Mouse (Mus musculus): ENCODE measurements around the gene Gatad2b. TPM values are rescaled to one million over a fixed set of nuclear protein-coding genes. Genes with fewer than 3 reads are reported as not detected.
"Not testable (repeated sequence)": the region's sequence is repeated elsewhere in the genome, so short reads cannot be mapped to it uniquely, and the experiment has no call there.

Gene Gatad2b
- polyA plus RNA-seq, 1 experiment from 2014 or later = 16.5 TPM

DNA sequence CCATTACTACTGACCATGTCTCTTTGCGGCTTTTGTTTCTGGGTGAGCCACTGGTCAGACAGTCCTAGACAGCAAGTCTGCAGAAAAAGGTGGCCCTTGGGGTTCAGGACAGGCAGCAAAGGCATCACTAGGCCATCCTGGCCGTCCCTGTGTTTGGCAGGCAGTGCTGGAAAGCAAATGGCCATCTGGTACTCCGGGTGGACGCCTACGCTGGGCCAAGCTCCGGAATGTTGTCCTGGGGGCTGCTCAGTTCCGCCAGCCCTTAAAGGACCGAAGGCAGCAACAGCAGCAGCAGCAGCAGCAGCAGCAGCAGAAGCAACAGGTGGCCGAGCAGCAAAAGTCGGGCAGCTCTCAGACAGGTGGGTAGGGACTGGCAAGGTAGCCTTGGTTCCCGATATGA lies 17.7 kb upstream of the Gatad2b start:
- no peaks in the 10 kb centered on the region for H3K27me3 ChIP-seq (replicated peaks; ENCODE audit: control insufficient read depth, insufficient read depth, low read length)
- ATAC-seq = no peak
- peaks cover 11% of the 10 kb centered on the region for H3K36me3 ChIP-seq (ENCODE audit: control insufficient read depth, insufficient read depth)
- H3K4me1 ChIP-seq (replicated peaks; ENCODE audit: control insufficient read depth, insufficient read depth, low read length) = no peaks in the 10 kb centered on the region
- WGBS = 92% methylated on average over 11 of the region's 11 CpGs
- H3K4me3 ChIP-seq (replicated peaks; ENCODE audit: low read length) = no peak overlapping the region
- H3K4me2 ChIP-seq (ENCODE audit: low read length) = no peak overlapping the region
- no peaks in the 10 kb centered on the region for H3K9me3 ChIP-seq (ENCODE audit: control insufficient read depth, low read length)
- H3K9ac ChIP-seq (replicated peaks; ENCODE audit: low read depth, low read length) = no peak overlapping the region
- H3K27ac ChIP-seq (ENCODE audit: low read length) = no peak overlapping the region

DNA sequence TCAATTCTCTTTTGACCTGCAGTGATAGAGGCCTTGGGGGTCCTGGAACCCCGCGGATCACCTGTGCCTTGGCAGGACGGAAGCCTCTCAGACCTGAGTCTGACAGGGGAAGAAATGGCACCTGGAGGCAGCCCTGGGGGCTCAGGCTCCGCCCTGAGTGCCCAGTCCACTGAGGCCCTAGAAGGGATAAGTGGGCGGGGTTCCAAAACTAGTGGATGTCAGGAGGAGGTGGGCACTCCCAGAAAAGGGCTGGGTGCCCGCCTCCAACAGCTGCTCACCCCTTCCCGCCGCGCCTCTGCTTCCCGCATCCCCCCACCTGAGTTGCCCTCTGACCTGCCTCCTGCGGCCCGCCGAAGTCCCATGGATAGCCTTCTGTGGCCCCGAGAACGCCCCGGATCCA lies 16.1 kb upstream of the Gatad2b start:
- no peaks in the 10 kb centered on the region for H3K9me3 ChIP-seq (ENCODE audit: control insufficient read depth, low read length)
- no peak overlapping the region for H3K4me3 ChIP-seq (replicated peaks; ENCODE audit: low read length)
- H3K4me1 ChIP-seq (replicated peaks; ENCODE audit: control insufficient read depth, insufficient read depth, low read length) = no peaks in the 10 kb centered on the region
- no peak overlapping the region for H3K27ac ChIP-seq (ENCODE audit: low read length)
- H3K4me2 ChIP-seq (ENCODE audit: low read length) = no peak overlapping the region
- peaks cover 11% of the 10 kb centered on the region for H3K36me3 ChIP-seq (ENCODE audit: control insufficient read depth, insufficient read depth)
- no peak for ATAC-seq
- WGBS = 36% methylated on average over 15 of the region's 16 CpGs
- no peak overlapping the region for H3K9ac ChIP-seq (replicated peaks; ENCODE audit: low read depth, low read length)
- H3K27me3 ChIP-seq (replicated peaks; ENCODE audit: control insufficient read depth, insufficient read depth, low read length) = no peaks in the 10 kb centered on the region

DNA sequence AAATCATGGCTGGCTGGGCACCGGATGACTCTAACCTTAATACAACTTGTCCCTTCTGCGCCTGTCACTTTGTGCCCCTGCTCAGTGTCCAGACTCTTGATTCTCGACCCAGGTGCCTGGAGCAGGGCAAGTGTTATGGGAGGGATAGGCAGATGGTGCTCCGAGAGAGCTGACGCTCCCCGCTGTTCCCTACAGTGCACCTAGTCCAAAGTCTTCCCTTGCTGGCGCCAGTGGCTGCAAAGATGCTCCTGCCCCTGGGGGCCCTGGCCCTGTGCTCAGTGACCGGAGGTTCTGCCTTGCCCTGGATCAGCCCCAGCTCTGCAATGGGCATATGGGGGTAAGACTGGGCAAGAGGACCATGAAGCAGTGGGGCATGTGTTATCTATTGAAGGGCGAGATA lies 15.2 kb upstream of the Gatad2b start:
- Histone ChIP-seq H3K27ac (ENCODE audit: low read length) (no peak overlapping the region), H3K4me1 (replicated peaks; ENCODE audit: control insufficient read depth, insufficient read depth, low read length) (no peaks in the 10 kb centered on the region), H3K4me2 (ENCODE audit: low read length) (no peak overlapping the region), H3K36me3 (ENCODE audit: control insufficient read depth, insufficient read depth) (peaks cover 9% of the 10 kb centered on the region; the same call in 1 of the 2 replicates), H3K9me3 (ENCODE audit: control insufficient read depth, low read length) (no peaks in the 10 kb centered on the region), H3K4me3 (replicated peaks; ENCODE audit: low read length) (no peak overlapping the region), H3K9ac (replicated peaks; ENCODE audit: low read depth, low read length) (no peak overlapping the region), H3K27me3 (replicated peaks; ENCODE audit: control insufficient read depth, insufficient read depth, low read length) (no peaks in the 10 kb centered on the region)
- no peak for ATAC-seq
- WGBS = 93% methylated on average over 9 of the region's 9 CpGs

DNA sequence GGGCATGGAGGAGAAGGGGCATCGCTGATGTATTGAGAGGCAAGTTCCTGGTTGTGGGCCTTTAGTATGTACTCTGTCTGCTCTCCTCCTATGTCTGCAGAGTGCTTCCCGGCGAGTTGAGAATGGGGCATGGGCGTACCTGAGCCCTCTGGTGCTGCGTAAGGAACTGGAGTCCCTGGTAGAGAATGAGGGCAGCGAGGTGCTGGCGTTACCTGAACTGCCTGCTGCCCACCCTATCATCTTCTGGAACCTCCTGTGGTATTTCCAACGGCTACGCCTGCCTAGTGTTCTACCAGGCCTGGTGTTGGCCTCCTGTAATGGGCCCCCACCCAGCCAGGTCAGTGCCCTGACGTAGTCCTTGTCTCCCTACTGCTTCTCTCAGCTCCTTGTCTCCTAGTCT lies 14.8 kb upstream of the Gatad2b start:
- H3K27ac ChIP-seq (ENCODE audit: low read length) = no peak overlapping the region
- H3K4me2 ChIP-seq (ENCODE audit: low read length) = no peak overlapping the region
- WGBS = 97% methylated on average over 10 of the region's 10 CpGs
- H3K4me1 ChIP-seq (replicated peaks; ENCODE audit: control insufficient read depth, insufficient read depth, low read length) = no peaks in the 10 kb centered on the region
- H3K36me3 ChIP-seq (ENCODE audit: control insufficient read depth, insufficient read depth) = peaks cover 9% of the 10 kb centered on the region; the same call in 1 of the 2 replicates
- no peak overlapping the region for H3K9ac ChIP-seq (replicated peaks; ENCODE audit: low read depth, low read length)
- no peak for ATAC-seq
- H3K9me3 ChIP-seq (ENCODE audit: control insufficient read depth, low read length) = no peaks in the 10 kb centered on the region
- H3K27me3 ChIP-seq (replicated peaks; ENCODE audit: control insufficient read depth, insufficient read depth, low read length) = no peaks in the 10 kb centered on the region
- no peak overlapping the region for H3K4me3 ChIP-seq (replicated peaks; ENCODE audit: low read length)

DNA sequence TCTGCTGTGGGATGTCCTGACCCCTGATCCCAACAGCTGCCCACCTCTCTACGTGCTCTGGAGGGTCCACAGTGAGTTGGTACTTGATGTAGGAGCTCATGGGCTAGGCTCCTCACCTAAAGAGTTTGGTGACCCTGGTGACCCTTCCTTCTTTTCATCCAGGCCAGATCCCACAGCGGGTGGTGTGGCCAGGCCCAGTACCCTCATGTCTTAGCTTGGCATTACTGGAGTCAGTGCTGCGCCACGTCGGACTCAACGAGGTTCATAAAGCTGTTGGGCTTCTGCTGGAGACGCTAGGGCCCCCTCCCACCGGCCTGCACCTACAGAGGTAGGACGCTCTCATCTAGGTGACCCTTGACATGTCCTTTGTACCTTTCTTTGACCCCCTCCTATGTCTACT lies 13.8 kb upstream of the Gatad2b start:
- no peak overlapping the region for H3K9ac ChIP-seq (replicated peaks; ENCODE audit: low read depth, low read length)
- no peak for ATAC-seq
- H3K4me3 ChIP-seq (replicated peaks; ENCODE audit: low read length) = no peak overlapping the region
- H3K36me3 ChIP-seq (ENCODE audit: control insufficient read depth, insufficient read depth) = peaks cover 9% of the 10 kb centered on the region; the same call in 1 of the 2 replicates
- no peak overlapping the region for H3K27ac ChIP-seq (ENCODE audit: low read length)
- H3K4me2 ChIP-seq (ENCODE audit: low read length) = no peak overlapping the region
- no peaks in the 10 kb centered on the region for H3K9me3 ChIP-seq (ENCODE audit: control insufficient read depth, low read length)
- H3K27me3 ChIP-seq (replicated peaks; ENCODE audit: control insufficient read depth, insufficient read depth, low read length) = no peaks in the 10 kb centered on the region
- WGBS = 92% methylated on average over 9 of the region's 9 CpGs
- no peaks in the 10 kb centered on the region for H3K4me1 ChIP-seq (replicated peaks; ENCODE audit: control insufficient read depth, insufficient read depth, low read length)

DNA sequence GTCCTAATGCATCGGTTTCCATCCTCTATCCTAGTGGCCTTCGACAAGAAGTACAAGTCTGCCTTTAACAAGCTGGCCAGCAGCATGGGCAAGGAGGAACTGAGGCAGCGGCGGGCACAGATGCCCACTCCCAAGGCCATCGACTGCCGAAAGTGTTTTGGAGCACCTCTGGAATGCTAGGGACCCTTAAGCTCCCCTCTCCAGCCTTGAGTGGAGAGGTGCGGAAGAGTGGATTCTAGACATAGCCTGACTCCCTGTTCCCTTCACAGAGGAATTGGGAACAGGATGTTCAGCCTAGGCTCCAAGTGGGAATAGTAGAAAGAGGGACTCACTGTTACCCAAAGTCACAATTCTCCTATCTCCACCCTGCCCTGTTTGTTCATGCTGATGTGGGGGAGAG lies 13.2 kb upstream of the Gatad2b start:
- Histone ChIP-seq H3K27ac (ENCODE audit: low read length) (no peak overlapping the region), H3K9ac (replicated peaks; ENCODE audit: low read depth, low read length) (no peak overlapping the region), H3K36me3 (ENCODE audit: control insufficient read depth, insufficient read depth) (peaks cover 9% of the 10 kb centered on the region; the same call in 1 of the 2 replicates), H3K27me3 (replicated peaks; ENCODE audit: control insufficient read depth, insufficient read depth, low read length) (no peaks in the 10 kb centered on the region), H3K4me2 (ENCODE audit: low read length) (no peak overlapping the region), H3K4me1 (replicated peaks; ENCODE audit: control insufficient read depth, insufficient read depth, low read length) (no peaks in the 10 kb centered on the region), H3K4me3 (replicated peaks; ENCODE audit: low read length) (no peak overlapping the region), H3K9me3 (ENCODE audit: control insufficient read depth, low read length) (no peaks in the 10 kb centered on the region)
- no peak for ATAC-seq
- WGBS = 92% methylated on average over 7 of the region's 7 CpGs

DNA sequence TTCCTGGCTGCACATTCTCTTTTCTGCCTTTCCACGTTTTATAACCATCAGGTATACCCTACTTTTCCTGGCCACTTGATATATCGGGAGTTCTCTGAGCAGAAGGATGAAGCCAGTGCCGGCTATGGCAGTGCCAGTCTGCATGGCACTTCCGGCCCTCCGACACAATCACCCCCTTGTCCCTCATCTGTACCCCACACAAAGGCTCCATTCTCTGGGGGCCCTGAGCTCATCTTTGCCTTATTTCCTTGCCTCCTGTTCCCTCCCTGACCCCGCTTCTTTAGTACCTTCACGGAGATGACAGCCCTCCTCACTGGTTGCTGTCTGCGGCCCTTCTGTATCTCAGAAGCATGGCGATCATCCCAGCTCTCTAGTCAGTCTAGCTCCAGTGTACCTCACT lies 12.3 kb upstream of the Gatad2b start:
- H3K4me1 ChIP-seq (replicated peaks; ENCODE audit: control insufficient read depth, insufficient read depth, low read length) = no peaks in the 10 kb centered on the region
- peaks cover 9% of the 10 kb centered on the region; the same call in 1 of the 2 replicates for H3K36me3 ChIP-seq (ENCODE audit: control insufficient read depth, insufficient read depth)
- H3K27me3 ChIP-seq (replicated peaks; ENCODE audit: control insufficient read depth, insufficient read depth, low read length) = no peaks in the 10 kb centered on the region
- ATAC-seq = no peak
- H3K4me2 ChIP-seq (ENCODE audit: low read length) = no peak overlapping the region
- 94% methylated on average over 9 of the region's 9 CpGs for WGBS
- H3K4me3 ChIP-seq (replicated peaks; ENCODE audit: low read length) = no peak overlapping the region
- no peak overlapping the region for H3K27ac ChIP-seq (ENCODE audit: low read length)
- H3K9me3 ChIP-seq (ENCODE audit: control insufficient read depth, low read length) = no peaks in the 10 kb centered on the region
- no peak overlapping the region for H3K9ac ChIP-seq (replicated peaks; ENCODE audit: low read depth, low read length)

DNA sequence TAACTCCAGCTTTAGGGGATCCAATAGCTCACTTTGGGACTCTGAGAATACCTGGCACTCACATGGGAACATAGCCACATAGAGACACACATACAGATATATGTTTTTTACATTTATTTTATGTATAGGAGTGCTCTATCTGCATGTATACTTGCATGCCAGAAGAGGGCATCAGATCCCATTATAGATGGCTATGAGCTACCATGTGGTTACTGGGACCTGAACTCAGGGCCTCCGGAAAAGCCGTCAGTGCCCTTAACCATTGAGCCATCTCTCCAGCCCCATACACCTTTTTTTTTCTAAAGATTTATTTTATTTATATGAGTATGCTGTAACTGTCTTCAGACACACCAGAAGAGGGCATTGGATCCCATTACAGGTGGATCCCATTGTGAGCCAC lies 8.8 kb upstream of the Gatad2b start:
- no peaks in the 10 kb centered on the region for H3K9me3 ChIP-seq (ENCODE audit: control insufficient read depth, low read length)
- no peaks in the 10 kb centered on the region for H3K4me1 ChIP-seq (replicated peaks; ENCODE audit: control insufficient read depth, insufficient read depth, low read length)
- no peaks in the 10 kb centered on the region for H3K27me3 ChIP-seq (replicated peaks; ENCODE audit: control insufficient read depth, insufficient read depth, low read length)
- WGBS = 100% methylated on average over 2 of the region's 2 CpGs
- ATAC-seq = no peak
- peaks cover 4% of the 10 kb centered on the region; the same call in 1 of the 2 replicates for H3K36me3 ChIP-seq (ENCODE audit: control insufficient read depth, insufficient read depth)
- H3K4me3 ChIP-seq (replicated peaks; ENCODE audit: low read length) = no peak overlapping the region
- H3K27ac ChIP-seq (ENCODE audit: low read length) = no peak overlapping the region
- no peak overlapping the region for H3K9ac ChIP-seq (replicated peaks; ENCODE audit: low read depth, low read length)
- H3K4me2 ChIP-seq (ENCODE audit: low read length) = no peak overlapping the region

DNA sequence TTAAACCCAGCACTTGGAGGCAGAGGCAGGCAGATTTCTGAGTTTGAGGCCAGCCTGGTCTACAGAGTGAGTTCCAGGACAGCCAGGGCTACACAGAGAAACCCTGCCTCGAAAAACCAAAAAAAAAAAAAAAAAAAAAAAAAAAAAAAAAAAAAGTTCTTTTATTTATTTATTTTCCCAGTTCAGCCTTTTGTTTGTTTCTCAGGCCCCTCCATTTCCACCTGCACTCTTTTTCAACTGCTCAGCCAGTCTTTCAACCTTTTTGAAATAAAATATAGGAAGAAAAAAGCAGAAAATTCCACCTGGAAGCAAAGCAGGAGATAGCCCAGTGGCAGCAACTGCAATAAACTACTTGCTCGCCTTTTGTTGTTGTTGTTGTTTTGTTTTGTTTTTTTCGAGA lies 3.6 kb upstream of the Gatad2b start:
- ATAC-seq; H3K36me3 ChIP-seq (ENCODE audit: control insufficient read depth, insufficient read depth); H3K4me1 ChIP-seq (replicated peaks; ENCODE audit: control insufficient read depth, insufficient read depth, low read length); H3K27ac ChIP-seq (ENCODE audit: low read length); H3K4me3 ChIP-seq (replicated peaks; ENCODE audit: low read length); H3K9me3 ChIP-seq (ENCODE audit: control insufficient read depth, low read length); H3K4me2 ChIP-seq (ENCODE audit: low read length); H3K27me3 ChIP-seq (replicated peaks; ENCODE audit: control insufficient read depth, insufficient read depth, low read length); H3K9ac ChIP-seq (replicated peaks; ENCODE audit: low read depth, low read length): not testable (repeated sequence)
- 81% methylated on average over 2 of the region's 3 CpGs for WGBS

DNA sequence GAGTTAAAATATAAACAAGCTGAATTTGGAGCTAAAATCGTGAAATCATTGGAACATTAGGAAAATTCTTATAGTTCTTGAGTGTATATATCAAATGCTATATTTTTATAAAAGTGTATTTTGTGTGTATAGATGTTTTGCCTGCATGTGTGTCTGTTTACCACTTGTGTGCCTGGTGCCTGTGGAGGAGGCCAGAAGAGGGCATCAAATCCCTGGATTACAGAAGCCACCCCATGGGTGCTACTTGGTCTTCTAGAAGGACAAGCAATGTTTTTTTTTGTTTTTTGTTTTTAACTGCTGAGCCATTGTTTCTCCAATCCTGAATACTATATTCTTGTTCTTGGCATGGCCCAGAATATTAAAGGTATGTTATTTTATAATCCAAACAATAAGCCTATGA lies 2.4 kb upstream of the Gatad2b start:
- WGBS = 96% methylated on average over 1 of the region's 1 CpGs
- peaks cover 15% of the 10 kb centered on the region for H3K4me1 ChIP-seq (replicated peaks; ENCODE audit: control insufficient read depth, insufficient read depth, low read length)
- ATAC-seq = no peak

More for the DNA sequence above, 2.4 kb upstream of the Gatad2b start:
- Histone ChIP-seq H3K4me2 (ENCODE audit: low read length) (no peak overlapping the region), H3K27me3 (replicated peaks; ENCODE audit: control insufficient read depth, insufficient read depth, low read length) (no peaks in the 10 kb centered on the region), H3K4me3 (replicated peaks; ENCODE audit: low read length) (no peak overlapping the region), H3K9ac (replicated peaks; ENCODE audit: low read depth, low read length) (no peak overlapping the region), H3K27ac (ENCODE audit: low read length) (no peak overlapping the region), H3K9me3 (ENCODE audit: control insufficient read depth, low read length) (no peaks in the 10 kb centered on the region), H3K36me3 (ENCODE audit: control insufficient read depth, insufficient read depth) (no peaks in the 10 kb centered on the region)
